Mouse (Mus musculus) erythroblast, embryonic 14.5 days (primary cell): ENCODE results near the gene Sh2b2. TPM values are rescaled to one million over a fixed set of nuclear protein-coding genes. Genes with fewer than 3 reads are reported as not detected.

ENCODE experiments used
- H3K27me3 ChIP-seq: 2 replicates; pipeline ENCODE4 v1.6.1; 2012; ENCODE audit warnings: inconsistent platforms; ENCODE audit not compliant: control insufficient read depth
- H3K36me3 ChIP-seq: 2 replicates; pipeline ENCODE4 v1.6.1; 2012; ENCODE audit warnings: mild to moderate bottlenecking, inconsistent platforms; ENCODE audit not compliant: control insufficient read depth
- H3K4me1 ChIP-seq: 2 replicates; pipeline ENCODE4 v1.6.1; 2012; ENCODE audit warnings: inconsistent platforms; ENCODE audit not compliant: control insufficient read depth
- H3K4me3 ChIP-seq: replicated peaks from 2 replicates; pipeline ENCODE3; 2012; ENCODE audit warnings: moderate library complexity, mild to moderate bottlenecking, inconsistent platforms
- H3K9me3 ChIP-seq: 2 replicates; pipeline ENCODE4 v1.6.1; 2012; ENCODE audit warnings: low read length, inconsistent platforms, mixed read lengths; ENCODE audit not compliant: control insufficient read depth
- GATA1 ChIP-seq: IDR thresholded peaks from 2 replicates; pipeline ENCODE4 v1.6.1; 2012; ENCODE audit warnings: low read length, inconsistent platforms, mixed read lengths
- TAL1 ChIP-seq: IDR thresholded peaks from 3 replicates; pipeline ENCODE4 v1.6.1; 2012; ENCODE audit warnings: low read length, inconsistent platforms, mixed read lengths
- polyA plus RNA-seq: library from polyadenylated mRNA; stranded (reverse); fragments of >175 nt; gene quantifications from 2 replicates; pipeline ENCODE4 v1.2.3, GENCODE M21; 2012

The Sh2b2 gene
- 0.03 and 0.05 TPM in 2 replicates for polyA plus RNA-seq

- Histone ChIP-seq H3K4me3 (no peak within 1 kb of the TSS), H3K4me1 (peaks cover 8% of the 10 kb centered on the region), H3K36me3 (no peaks in the 10 kb centered on the region), H3K27me3 (peaks cover 37% of the 10 kb centered on the region), H3K9me3 (no peaks in the 10 kb centered on the region)
- TF ChIP-seq TAL1 (no peak), GATA1 (no peak)
Observed at GRCm38 (mm10) chr5:136246452-136246838, at the start of gene Sh2b2. Sh2b2 (minus strand) TSS chr5:136246556.

GRCm38 (mm10) chr5:136292971-136293418 is 46.6 kb upstream of the Sh2b2 start:
- TF ChIP-seq GATA1 (no peak), TAL1 (no peak)
- Histone ChIP-seq H3K36me3 (peaks cover 7% of the 10 kb centered on the region), H3K9me3 (no peaks in the 10 kb centered on the region), H3K27me3 (no peaks in the 10 kb centered on the region), H3K4me3 (no peak overlapping the region), H3K4me1 (no peaks in the 10 kb centered on the region)

GRCm38 (mm10) chr5:136292361-136292760 is 46.0 kb upstream of the Sh2b2 start:
- TF ChIP-seq TAL1 (no peak), GATA1 (no peak)
- peaks cover 7% of the 10 kb centered on the region for H3K36me3 ChIP-seq
- no peaks in the 10 kb centered on the region for H3K4me1 ChIP-seq
- H3K4me3 ChIP-seq = no peak overlapping the region
- H3K9me3 ChIP-seq = no peaks in the 10 kb centered on the region
- no peaks in the 10 kb centered on the region for H3K27me3 ChIP-seq

- H3K9me3 ChIP-seq = no peaks in the 10 kb centered on the region
- no peaks in the 10 kb centered on the region for H3K27me3 ChIP-seq
- no peak overlapping the region for H3K4me3 ChIP-seq
- H3K36me3 ChIP-seq = peaks cover 9% of the 10 kb centered on the region
- no peak for TF ChIP-seq GATA1
- TF ChIP-seq TAL1 = no peak
- no peaks in the 10 kb centered on the region for H3K4me1 ChIP-seq
Observed at GRCm38 (mm10) chr5:136291562-136291961, 45.2 kb upstream of the Sh2b2 start.

GRCm38 (mm10) chr5:136289776-136290175 is 43.4 kb upstream of the Sh2b2 start:
- no peaks in the 10 kb centered on the region for H3K4me1 ChIP-seq
- no peak for TF ChIP-seq TAL1
- TF ChIP-seq GATA1 = no peak
- no peaks in the 10 kb centered on the region for H3K9me3 ChIP-seq
- H3K36me3 ChIP-seq = peaks cover 25% of the 10 kb centered on the region
- H3K4me3 ChIP-seq = no peak overlapping the region
- H3K27me3 ChIP-seq = no peaks in the 10 kb centered on the region

- no peaks in the 10 kb centered on the region for H3K4me1 ChIP-seq
- no peaks in the 10 kb centered on the region for H3K27me3 ChIP-seq
- no peaks in the 10 kb centered on the region for H3K9me3 ChIP-seq
- no peak overlapping the region for H3K4me3 ChIP-seq
- peaks cover 25% of the 10 kb centered on the region for H3K36me3 ChIP-seq
- TF ChIP-seq GATA1 = no peak
- no peak for TF ChIP-seq TAL1
Observed at GRCm38 (mm10) chr5:136288351-136289081, 42.2 kb upstream of the Sh2b2 start.

GRCm38 (mm10) chr5:136286566-136286965 is 40.2 kb upstream of the Sh2b2 start:
- no peak for TF ChIP-seq TAL1
- TF ChIP-seq GATA1 = no peak
- H3K36me3 ChIP-seq = peaks cover 40% of the 10 kb centered on the region
- H3K4me3 ChIP-seq = no peak overlapping the region
- no peaks in the 10 kb centered on the region for H3K9me3 ChIP-seq
- H3K4me1 ChIP-seq = no peaks in the 10 kb centered on the region
- no peaks in the 10 kb centered on the region for H3K27me3 ChIP-seq

- H3K27me3 ChIP-seq = no peaks in the 10 kb centered on the region
- H3K36me3 ChIP-seq = peaks cover 53% of the 10 kb centered on the region
- H3K9me3 ChIP-seq = no peaks in the 10 kb centered on the region
- TF ChIP-seq GATA1 (no peak), TAL1 (no peak)
- H3K4me3 ChIP-seq = no peak overlapping the region
- H3K4me1 ChIP-seq = no peaks in the 10 kb centered on the region
Observed at GRCm38 (mm10) chr5:136285106-136285505, 38.8 kb upstream of the Sh2b2 start.

GRCm38 (mm10) chr5:136281351-136281750 is 35.0 kb upstream of the Sh2b2 start:
- no peaks in the 10 kb centered on the region for H3K27me3 ChIP-seq
- peaks cover 73% of the 10 kb centered on the region for H3K36me3 ChIP-seq
- H3K9me3 ChIP-seq = no peaks in the 10 kb centered on the region
- no peak for TF ChIP-seq TAL1
- no peak overlapping the region for H3K4me3 ChIP-seq
- no peaks in the 10 kb centered on the region for H3K4me1 ChIP-seq
